Mouse (Mus musculus) mouse trophoblast stem cell (cell line): ENCODE results near the gene BC005561.
"Not testable (repeated sequence)": the region's sequence is repeated elsewhere in the genome, so short reads cannot be mapped to it uniquely, and the experiment has no call there.

Source experiments
- in situ Hi-C, 2 experiments: fragments of 300-500 bp; cut with MseI, MboI; formaldehyde crosslinking; loops; 2 replicates in 1 of 2; 3 replicates in 1 of 2; pipeline ENCODE4 v1.15.1; 2025

Gene BC005561

GRCm38 (mm10) chr5:104508195-104508891, at the start of gene BC005561:
Gene BC005561, plus strand, starts transcription at chr5:104508352.
- in situ Hi-C loops = no loop called here

DNA sequence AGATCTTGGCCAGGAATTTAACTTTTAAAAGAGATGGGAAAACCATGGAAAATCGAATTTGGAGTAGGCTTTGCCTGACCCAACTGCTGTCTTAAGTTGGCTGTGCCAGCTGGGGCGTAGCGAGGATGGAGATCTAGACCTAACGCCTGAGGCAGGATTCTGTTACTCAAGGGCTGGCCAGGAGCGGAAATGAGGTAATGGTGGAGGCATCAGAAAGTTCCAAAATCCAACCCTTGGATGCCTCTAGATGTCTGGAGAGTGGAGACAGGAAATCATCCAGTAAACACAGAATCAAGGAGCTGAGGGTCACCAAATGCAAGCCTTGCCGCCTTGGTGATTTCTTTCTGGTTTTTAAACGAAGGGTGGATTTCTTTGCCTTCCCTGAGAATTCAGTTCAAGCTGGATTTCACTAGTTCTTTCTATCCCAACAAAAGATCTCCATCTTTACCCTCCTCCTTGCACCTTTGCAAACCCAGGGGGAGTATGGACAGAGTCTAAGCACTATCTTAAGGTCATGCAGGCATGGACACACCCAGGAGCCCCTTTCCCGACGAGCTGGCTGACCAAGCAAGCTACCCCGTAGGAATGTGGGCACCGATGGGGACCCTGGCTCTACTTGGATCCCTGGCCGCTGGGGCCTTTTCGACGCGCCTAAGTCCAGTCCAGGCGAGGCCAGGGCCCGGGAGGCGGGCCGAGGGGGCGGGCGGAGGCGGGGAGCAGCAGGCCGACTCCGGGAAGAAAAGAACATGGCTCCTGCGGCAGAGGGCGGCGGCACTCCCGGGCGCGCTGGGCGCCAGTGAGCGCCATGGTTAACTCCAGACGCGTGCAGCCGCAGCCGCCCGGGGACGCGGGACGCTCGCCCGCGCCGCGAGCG, 49.1 kb upstream of the BC005561 start, which contains the start of gene Pkd2:
TSS of gene Pkd2 (plus strand) at position 619 of the 874 bp plus-strand sequence.
- in situ Hi-C loops = no loop called here

- in situ Hi-C loops = no loop called here
These were observed 48.3 kb upstream of the BC005561 start for GRCm38 (mm10) chr5:104459706-104460455.

- in situ Hi-C loops = no loop called here
These were observed 47.7 kb upstream of the BC005561 start for GRCm38 (mm10) chr5:104460456-104460838.

- in situ Hi-C loops = no loop called here
These were observed 47.3 kb upstream of the BC005561 start for GRCm38 (mm10) chr5:104460856-104461255.

DNA sequence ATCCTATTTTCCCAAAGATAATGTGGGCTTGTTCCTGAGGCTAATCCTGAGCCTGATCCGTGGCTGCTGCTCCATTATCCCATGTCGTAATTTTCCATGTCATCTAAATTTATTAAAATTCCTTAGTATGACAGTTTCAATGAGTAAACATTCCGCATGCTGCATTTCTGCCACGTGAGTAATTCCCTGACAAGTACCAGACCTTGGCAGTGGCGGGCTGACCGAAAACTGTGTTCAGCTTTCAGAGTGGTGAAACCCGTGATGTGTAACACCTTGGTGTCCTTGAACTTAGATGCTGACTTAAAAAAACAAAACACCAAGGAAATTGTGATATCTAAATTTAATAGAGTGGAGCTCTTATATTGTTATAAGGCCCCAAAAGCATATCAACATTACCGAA, 42.9 kb upstream of the BC005561 start:
- in situ Hi-C loops = no loop called here

- in situ Hi-C loops = no loop called here
These were observed 42.4 kb upstream of the BC005561 start for GRCm38 (mm10) chr5:104465731-104466130.

GRCm38 (mm10) chr5:104466816-104467215, 41.3 kb upstream of the BC005561 start:
- in situ Hi-C loops = no loop called here

DNA sequence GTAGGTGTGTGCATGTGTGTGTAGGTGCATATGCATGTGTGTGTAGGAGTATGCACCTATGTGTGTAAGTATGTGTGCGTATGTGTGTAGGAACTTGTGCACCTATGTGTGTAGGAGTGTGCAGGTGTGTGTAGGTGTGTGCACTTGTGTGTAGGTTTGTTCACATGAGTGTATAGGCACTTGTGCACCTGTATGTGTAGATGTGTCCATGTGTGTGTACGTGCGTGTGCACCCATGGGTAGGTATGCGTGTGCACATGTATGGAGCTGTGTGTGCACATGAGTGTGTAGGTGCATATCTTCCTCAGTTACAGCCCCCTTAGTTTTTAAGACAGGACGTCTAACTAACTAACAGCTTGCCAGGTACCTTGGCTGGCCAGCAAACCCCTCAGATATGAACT, 39.6 kb upstream of the BC005561 start:
- in situ Hi-C loops = no loop called here

GRCm38 (mm10) chr5:104470981-104471391, 37.2 kb upstream of the BC005561 start:
- in situ Hi-C loops = no loop called here

DNA sequence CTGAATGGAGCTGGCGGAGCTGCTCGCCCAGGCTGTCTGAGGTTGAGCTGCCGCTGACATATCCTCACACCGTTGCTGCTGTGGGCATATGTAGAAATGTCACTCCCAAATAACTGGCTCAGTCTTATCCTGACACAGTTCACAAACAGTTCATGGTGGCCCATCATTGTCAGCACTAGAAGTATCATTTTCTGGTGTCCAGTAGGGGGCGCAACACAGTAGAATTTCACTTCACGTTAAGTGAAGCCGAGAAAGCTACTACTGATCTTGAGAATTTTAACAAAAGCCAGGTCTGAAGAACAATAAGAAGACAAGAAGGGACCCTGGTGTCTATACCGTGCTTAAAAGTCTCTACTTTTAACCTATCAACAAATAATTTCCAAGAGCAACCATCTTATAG, 35.8 kb upstream of the BC005561 start:
- in situ Hi-C loops = no loop called here

DNA sequence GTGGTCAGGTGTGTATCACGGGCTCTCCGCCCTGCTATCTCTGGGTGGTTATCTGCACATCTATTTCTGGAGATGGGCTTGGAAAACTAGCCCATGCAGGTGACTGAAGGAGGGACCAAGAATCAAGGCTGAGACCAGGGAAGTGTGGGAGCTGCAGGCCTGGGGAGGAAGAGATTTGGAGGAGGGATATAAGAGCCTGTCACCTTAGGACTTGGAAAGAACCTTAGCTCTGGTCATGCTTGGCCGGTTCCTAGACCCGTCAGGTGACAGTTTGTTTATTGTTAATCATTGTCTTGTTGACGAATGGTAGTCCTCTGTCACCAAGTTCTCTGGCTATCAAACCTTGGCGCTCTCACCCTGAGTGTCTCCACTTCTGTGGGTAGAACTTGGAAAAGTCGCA, 27.8 kb upstream of the BC005561 start:
- in situ Hi-C loops = no loop called here

DNA sequence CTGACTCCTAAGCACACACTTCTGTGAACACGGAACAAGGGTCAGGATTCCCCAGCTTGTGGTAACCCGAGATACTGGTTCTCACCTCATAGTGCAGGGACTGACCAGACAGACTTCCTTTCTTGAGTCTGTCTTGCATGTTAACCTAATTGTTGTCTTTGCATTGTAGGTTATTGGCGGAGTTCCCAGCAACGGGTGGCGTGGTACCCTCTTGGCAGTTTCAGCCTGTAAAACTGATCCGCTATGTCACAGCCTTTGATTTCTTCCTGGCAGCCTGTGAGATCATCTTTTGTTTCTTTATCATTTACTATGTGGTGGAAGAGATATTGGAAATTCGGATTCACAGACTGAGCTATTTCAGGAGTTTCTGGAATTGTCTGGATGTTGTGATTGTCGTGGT, 25.3 kb upstream of the BC005561 start:
- in situ Hi-C loops = no loop called here

DNA sequence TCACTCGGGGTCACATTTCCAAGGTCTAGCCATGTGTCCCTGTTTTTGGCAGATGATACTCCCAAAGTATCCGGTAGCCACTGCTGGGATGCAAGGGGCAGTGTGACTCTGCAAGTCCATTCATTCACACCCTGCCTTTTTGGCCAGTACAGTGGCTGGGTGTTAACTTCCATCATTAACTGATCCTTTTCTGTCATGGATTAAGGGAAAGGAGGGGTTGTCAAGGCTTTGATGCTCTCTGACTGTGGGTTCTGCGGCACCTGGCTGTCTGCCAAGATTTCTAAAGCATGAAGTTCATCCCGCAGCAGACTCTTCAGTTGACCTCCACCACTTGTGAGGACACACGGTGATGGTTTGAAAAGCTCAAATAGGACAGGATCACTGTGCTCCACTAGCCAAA, 16.6 kb upstream of the BC005561 start:
- in situ Hi-C loops = no loop called here

GRCm38 (mm10) chr5:104504883-104505282, 3.3 kb upstream of the BC005561 start:
- in situ Hi-C loops = no loop called here

- in situ Hi-C loops = no loop called here
These were observed 340 bp upstream of the BC005561 start for GRCm38 (mm10) chr5:104507829-104508194.

- in situ Hi-C loops = no loop called here
These were observed 3.1 kb downstream of the BC005561 start for GRCm38 (mm10) chr5:104511211-104511610.

DNA sequence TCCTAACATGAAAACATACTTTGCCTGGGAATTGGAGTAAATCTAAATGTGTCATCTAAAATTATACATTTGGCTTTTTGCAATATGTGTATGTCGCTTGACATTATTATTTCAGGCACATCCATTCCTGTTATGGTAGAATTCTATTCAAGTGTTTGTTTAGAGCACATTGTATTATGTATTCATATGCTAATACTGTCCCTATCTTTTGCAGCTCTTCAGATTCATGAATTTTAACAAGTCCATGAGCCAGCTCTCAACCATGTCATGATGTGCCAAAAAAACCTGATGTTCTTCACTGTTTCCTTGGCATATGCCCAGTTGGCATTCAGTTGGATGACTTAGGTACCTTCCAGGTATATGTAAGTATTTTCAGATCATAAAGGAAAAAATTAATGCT, 30.5 kb downstream of the BC005561 start:
- in situ Hi-C loops = no loop called here

GRCm38 (mm10) chr5:104539331-104539730, 31.2 kb downstream of the BC005561 start:
- in situ Hi-C loops = no loop called here

GRCm38 (mm10) chr5:104568079-104568478, 59.9 kb downstream of the BC005561 start:
- in situ Hi-C loops = not testable (repeated sequence)

DNA sequence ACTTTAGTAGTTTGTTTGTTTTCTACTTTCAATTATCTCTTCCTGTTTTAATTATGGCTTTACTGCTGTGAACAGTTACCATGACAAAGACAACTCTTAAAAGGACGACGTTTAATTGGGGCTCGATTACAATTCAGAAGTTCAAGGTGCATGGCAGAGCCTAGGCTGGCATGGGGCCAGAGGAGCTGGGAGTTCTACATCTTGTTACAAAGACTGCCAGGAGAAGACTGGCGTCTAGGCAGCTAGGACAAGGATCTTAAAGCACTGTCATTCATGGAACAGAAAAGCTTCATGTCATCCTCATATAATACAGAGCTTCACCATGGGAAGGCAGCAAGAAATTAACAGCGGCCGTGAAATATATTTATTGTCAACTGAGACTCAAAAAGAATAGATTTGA, 62.6 kb downstream of the BC005561 start:
- in situ Hi-C loops = no loop called here

GRCm38 (mm10) chr5:104571282-104571921, 63.2 kb downstream of the BC005561 start:
- in situ Hi-C loops = not testable (repeated sequence)
